8 mouse cellular contexts compared by ENCODE assay signal in the genomic region with DNA sequence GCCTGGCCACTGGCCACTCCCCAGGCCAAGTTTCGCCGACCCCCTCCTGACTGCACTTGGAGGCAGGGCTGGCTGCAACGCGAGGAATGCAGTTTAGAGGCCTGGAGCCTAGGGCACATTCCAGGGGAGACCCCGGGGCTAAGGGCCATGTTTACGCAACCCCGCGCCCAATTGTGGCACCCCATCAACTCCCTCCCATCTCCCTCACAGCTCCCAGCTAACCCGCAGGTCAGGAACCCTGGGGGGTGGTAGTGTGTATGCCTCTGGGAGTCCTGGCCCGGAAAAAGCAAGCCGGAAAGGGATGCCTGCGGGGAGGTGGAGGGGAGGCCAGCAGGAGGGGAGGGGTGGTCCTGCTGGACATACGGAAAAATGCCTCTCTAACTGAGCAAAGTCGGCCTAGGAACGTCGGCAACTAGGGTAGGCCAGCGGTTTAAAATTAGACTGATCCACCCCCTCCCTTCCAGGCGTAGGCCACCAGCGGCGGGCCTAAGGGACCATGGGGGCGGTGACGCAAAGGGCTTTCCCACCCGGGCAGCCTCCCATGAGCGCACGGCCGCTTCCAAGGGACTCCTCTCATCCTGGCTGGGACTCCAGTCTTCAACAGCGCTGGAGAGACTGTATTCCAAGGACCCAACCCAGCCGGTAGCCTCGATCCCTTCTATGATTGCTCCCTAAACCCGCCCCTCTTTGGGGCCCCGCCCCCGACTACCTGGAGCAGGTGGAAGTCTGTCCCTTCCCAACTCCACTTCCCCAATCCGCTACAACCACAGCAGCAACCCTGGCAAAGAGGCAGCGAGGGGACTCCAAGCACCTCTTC. TPM values are rescaled to one million over a fixed set of nuclear protein-coding genes. Genes with fewer than 3 reads are reported as not detected.
DNase-seq lines count a peak whose midpoint lies in the region; ATAC-seq and TF ChIP-seq lines count a peak whose summit lies in the region.

No protein-coding gene starts in this region.

- intact Hi-C loops in heart, adult 2 months (cut with DNase I): loop anchor here (2.0 kb wide), 1 partner anchor 20 kb away; the partner anchor contains the start of genes Lrrc29 and Tmem208

- ATAC-seq in neural tube, embryonic 15.5 days (ENCODE audit: low FRiP score): peak; percentile 4; the same call in 1 of the 2 replicates
- no peak for ATAC-seq in megakaryocyte progenitor cell, adult 5-6 weeks (replicated peaks; ENCODE audit: poor library complexity)

- H3K4me1 ChIP-seq in heart, adult 2 months (ENCODE audit: control insufficient read depth, insufficient read depth, low read length): peaks cover 4% of the 10 kb centered on the region
- H3K4me1 ChIP-seq in kidney, adult 2 months (ENCODE audit: control insufficient read depth, insufficient read depth, low read length): no peaks in the 10 kb centered on the region; the same call in 1 of the 2 replicates
- peaks cover 49% of the 10 kb centered on the region for H3K4me1 ChIP-seq in neural tube, embryonic 15.5 days

- H3K36me3 ChIP-seq in heart, adult 2 months (ENCODE audit: control insufficient read depth, insufficient read depth, low read length): no peaks in the 10 kb centered on the region; the same call in 1 of the 2 replicates
- H3K36me3 ChIP-seq in kidney, adult 2 months (ENCODE audit: control insufficient read depth, insufficient read depth, low read length): no peaks in the 10 kb centered on the region
- no peaks in the 10 kb centered on the region for H3K36me3 ChIP-seq in neural tube, embryonic 15.5 days

- H3K9ac ChIP-seq in heart, adult 2 months (ENCODE audit: low read depth, low read length): peak overlapping the region; percentile 67
- H3K9ac ChIP-seq in neural tube, embryonic 15.5 days (replicated peaks): peak overlapping the region; percentile 49

- no peak for TF ChIP-seq CTCF in heart, adult 2 months (IDR thresholded peaks at IDR 0.05)
- no peak for TF ChIP-seq CTCF in kidney, adult 2 months (conservative IDR thresholded peaks at IDR 0.05; ENCODE audit: insufficient read depth, insufficient read length, low read depth, low read length)

- peak overlapping the region; percentile 81 for H3K27ac ChIP-seq in heart, adult 2 months
- H3K27ac ChIP-seq in kidney, adult 2 months (ENCODE audit: insufficient read depth, low read depth, low read length): peak overlapping the region; percentile 73
- H3K27ac ChIP-seq in neural tube, embryonic 15.5 days (replicated peaks): peak overlapping the region; percentile 43; the same call in 1 of the 2 replicates

- 2% methylated on average over 34 of the region's 34 CpGs for WGBS in heart, adult 2 months
- WGBS in kidney, adult 2 months: 4% methylated on average over 34 of the region's 34 CpGs
- 3% methylated on average over 34 of the region's 34 CpGs for WGBS in neural tube, embryonic 15.5 days

- peak; percentile 46 for DNase-seq in thymus, postnatal 14 days
- no peak for DNase-seq in thymus, postnatal 25 days
- DNase-seq in embryo, embryonic 9.5 days (ENCODE audit: extremely low spot score): peak; percentile 74
- peak; percentile 83 for DNase-seq in heart, adult 2 months
- peak; percentile 87 for DNase-seq in kidney, adult 2 months
- DNase-seq in lung, adult 18-20 months: peak; percentile 87 to 91

- H3K79me2 ChIP-seq in heart, adult 2 months (replicated peaks; ENCODE audit: control insufficient read depth, insufficient read depth, low read length): no peaks in the 10 kb centered on the region

- H3K27me3 ChIP-seq in heart, adult 2 months (ENCODE audit: control insufficient read depth, insufficient read depth, low read length): peaks cover 1% of the 10 kb centered on the region; the same call in 1 of the 2 replicates
- H3K27me3 ChIP-seq in kidney, adult 2 months (replicated peaks; ENCODE audit: control insufficient read depth, insufficient read depth, low read length): no peaks in the 10 kb centered on the region
- H3K27me3 ChIP-seq in neural tube, embryonic 15.5 days (replicated peaks): peaks cover 13% of the 10 kb centered on the region

- peak; percentile 46; the same call in 1 of the 2 replicates for TF ChIP-seq EP300 in heart, adult 2 months (IDR thresholded peaks at IDR 0.05; ENCODE audit: insufficient read depth, low read depth, low read length)

- peak; percentile 45; the same call in 1 of the 2 replicates for TF ChIP-seq POLR2A in heart, adult 2 months (IDR thresholded peaks at IDR 0.05; ENCODE audit: insufficient read depth, low read depth, low read length)
- no peak for TF ChIP-seq POLR2A in kidney, adult 2 months (IDR thresholded peaks at IDR 0.05; ENCODE audit: low read depth, low read length)

- no peaks in the 10 kb centered on the region for H3K9me3 ChIP-seq in neural tube, embryonic 15.5 days (replicated peaks)

- H3K4me3 ChIP-seq in heart, adult 2 months: peak overlapping the region; percentile 98
- H3K4me3 ChIP-seq in kidney, adult 2 months (ENCODE audit: insufficient read depth, low read depth, low read length): peak overlapping the region; percentile 85
- H3K4me3 ChIP-seq in neural tube, embryonic 15.5 days (replicated peaks): peak overlapping the region; percentile 79

- H3K4me2 ChIP-seq in neural tube, embryonic 15.5 days: peak overlapping the region; percentile 98

RNA-seq across cellular contexts. Expression of gene Fhod1, which starts 0.9 kb away (rescaled TPM):
- total RNA-seq in heart, adult 2 months (2021): 1 to 10 TPM; 4.4 to 6.9 TPM
- 14.2 and 17.3 TPM in 2 replicates for polyA plus RNA-seq in heart, adult 2 months (2012; rRNA removed)
- 18.2 and 20.0 TPM in 2 replicates for polyA plus RNA-seq in kidney, adult 2 months (2012; rRNA removed)
- polyA plus RNA-seq in neural tube, embryonic 15.5 days (2015; fragmentation: Nextera tagmentation; extraction: Ambion mirVana): 0.79 and 0.89 TPM in 2 replicates
- 5.0 and 6.2 TPM in 2 replicates for total RNA-seq in megakaryocyte progenitor cell, adult 5-6 weeks (2015)
- total RNA-seq in megakaryocyte progenitor cell, adult 5-6 weeks (2017): 2.3 and 2.9 TPM in 2 replicates

RNA-seq across cellular contexts. Expression of gene Slc9a5, which starts 1.8 kb away (rescaled TPM):
- under 1 TPM; 0.36 to 0.37 TPM for total RNA-seq in heart, adult 2 months (2021)
- 1.7 and 2.1 TPM in 2 replicates for polyA plus RNA-seq in heart, adult 2 months (2012; rRNA removed)
- 1.9 and 2.5 TPM in 2 replicates for polyA plus RNA-seq in kidney, adult 2 months (2012; rRNA removed)
- 9.4 and 10.9 TPM in 2 replicates for polyA plus RNA-seq in neural tube, embryonic 15.5 days (2015; fragmentation: Nextera tagmentation; extraction: Ambion mirVana)
- 0.54 and 0.79 TPM in 2 replicates for total RNA-seq in megakaryocyte progenitor cell, adult 5-6 weeks (2015)
- under 0.01 and 0.61 TPM in 2 replicates for total RNA-seq in megakaryocyte progenitor cell, adult 5-6 weeks (2017)

RNA-seq across cellular contexts. Expression of gene Tmem208, which starts 20.7 kb away (rescaled TPM):
- 10 to 100 TPM; 24.1 to 26.6 TPM for total RNA-seq in heart, adult 2 months (2021)
- 43.6 and 51.9 TPM in 2 replicates for polyA plus RNA-seq in heart, adult 2 months (2012; rRNA removed)
- polyA plus RNA-seq in kidney, adult 2 months (2012; rRNA removed): 113 and 116 TPM in 2 replicates
- polyA plus RNA-seq in neural tube, embryonic 15.5 days (2015; fragmentation: Nextera tagmentation; extraction: Ambion mirVana): 141 and 159 TPM in 2 replicates
- total RNA-seq in megakaryocyte progenitor cell, adult 5-6 weeks (2015): 70.7 and 84.0 TPM in 2 replicates
- total RNA-seq in megakaryocyte progenitor cell, adult 5-6 weeks (2017): 41.0 and 50.3 TPM in 2 replicates

RNA-seq across cellular contexts. Expression of gene Lrrc29, which starts 20.7 kb away (rescaled TPM):
- 1 to 10 TPM in 1 of 2 experiments, under 1 TPM in 1; 0.93 to 1.1 TPM for total RNA-seq in heart, adult 2 months (2021)
- polyA plus RNA-seq in heart, adult 2 months (2012; rRNA removed): 1.6 and 2.2 TPM in 2 replicates
- polyA plus RNA-seq in kidney, adult 2 months (2012; rRNA removed): 11.0 and 14.1 TPM in 2 replicates
- 0.55 and 1.2 TPM in 2 replicates for polyA plus RNA-seq in neural tube, embryonic 15.5 days (2015; fragmentation: Nextera tagmentation; extraction: Ambion mirVana)
- 1.2 and 2.0 TPM in 2 replicates for total RNA-seq in megakaryocyte progenitor cell, adult 5-6 weeks (2015)
- total RNA-seq in megakaryocyte progenitor cell, adult 5-6 weeks (2017): 1.3 and 2.9 TPM in 2 replicates

RNA-seq across cellular contexts. Expression of gene Plekhg4, which starts 26.3 kb away (rescaled TPM):
- under 1 TPM in 1 of 2 experiments, not detected in 1; 0.10 TPM for total RNA-seq in heart, adult 2 months (2021)
- polyA plus RNA-seq in heart, adult 2 months (2012; rRNA removed): 0.20 and 0.29 TPM in 2 replicates
- 0.14 and 0.18 TPM in 2 replicates for polyA plus RNA-seq in kidney, adult 2 months (2012; rRNA removed)
- 1.7 and 2.4 TPM in 2 replicates for polyA plus RNA-seq in neural tube, embryonic 15.5 days (2015; fragmentation: Nextera tagmentation; extraction: Ambion mirVana)
- total RNA-seq in megakaryocyte progenitor cell, adult 5-6 weeks (2015): not detected in 2 replicates
- not detected in 2 replicates for total RNA-seq in megakaryocyte progenitor cell, adult 5-6 weeks (2017)
